Mouse (Mus musculus): ENCODE data around the gene Meox1.

Meox1 gene

DNA sequence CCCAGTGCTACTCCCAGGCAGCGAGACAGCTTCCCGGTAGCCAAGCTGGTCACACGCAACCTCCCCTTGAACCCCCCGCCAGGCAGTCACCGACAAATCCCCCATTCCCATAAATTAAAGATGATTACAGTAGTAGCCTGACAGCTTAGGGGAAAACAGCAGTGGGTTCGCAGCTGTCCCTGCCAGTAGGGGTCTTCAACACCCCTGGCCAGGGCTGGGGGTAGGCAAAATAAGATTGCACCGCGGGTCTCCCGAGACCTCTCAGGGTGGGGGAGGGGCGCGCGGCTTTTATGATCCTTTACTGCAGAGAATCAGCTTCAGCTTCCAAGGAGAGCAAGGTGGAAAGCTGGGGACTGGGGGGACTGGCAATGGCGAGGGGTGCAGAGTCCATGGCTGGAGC is 4.4 kb downstream of the Meox1 start:
- Histone ChIP-seq H3K4me1 (replicated peaks; ENCODE audit: low read depth, low read length) (peaks cover 76% of the 10 kb centered on the region), H3K4me3 (replicated peaks; ENCODE audit: low read length) (peak overlapping the region; percentile 49), H3K9me3 (ENCODE audit: low read length) (no peaks in the 10 kb centered on the region), H3K36me3 (ENCODE audit: insufficient read depth, low read length) (no peaks in the 10 kb centered on the region), H3K27me3 (ENCODE audit: insufficient read depth, low read length) (peaks cover 59% of the 10 kb centered on the region)
- TF ChIP-seq CTCF (conservative IDR thresholded peaks at IDR 0.05; ENCODE audit: low read length): no peak
- no peak for TF ChIP-seq NANOG (IDR thresholded peaks at IDR 0.05; ENCODE audit: borderline replicate concordance, low read length)
- no peak for TF ChIP-seq POU5F1 (IDR thresholded peaks at IDR 0.05; ENCODE audit: borderline replicate concordance, low read length)

DNA sequence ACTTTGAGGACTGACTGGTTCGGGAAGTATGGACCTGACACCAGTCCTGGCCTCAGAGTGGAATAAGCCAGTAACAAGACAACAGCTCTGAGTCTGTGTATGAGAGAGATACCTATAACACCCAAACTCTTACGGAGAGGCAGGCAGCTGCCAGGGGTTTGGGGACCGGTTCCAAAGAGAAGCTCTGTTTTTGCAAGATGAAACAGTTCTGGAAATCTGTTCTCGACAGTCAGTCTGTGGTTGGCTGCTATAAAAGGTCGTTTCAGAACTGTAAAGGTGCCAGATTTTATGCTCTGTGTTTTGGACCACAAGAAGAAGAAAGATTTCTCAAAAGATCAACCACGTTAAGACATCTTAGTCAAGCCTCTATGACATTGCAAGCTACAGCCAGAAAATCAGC is 5.4 kb downstream of the Meox1 start:
- Histone ChIP-seq H3K4me3 (replicated peaks; ENCODE audit: low read length) (no peak overlapping the region), H3K4me1 (replicated peaks; ENCODE audit: low read depth, low read length) (peaks cover 66% of the 10 kb centered on the region), H3K36me3 (ENCODE audit: insufficient read depth, low read length) (no peaks in the 10 kb centered on the region), H3K9me3 (ENCODE audit: low read length) (no peaks in the 10 kb centered on the region), H3K27me3 (ENCODE audit: insufficient read depth, low read length) (peaks cover 63% of the 10 kb centered on the region)
- no peak for TF ChIP-seq CTCF (conservative IDR thresholded peaks at IDR 0.05; ENCODE audit: low read length)
- no peak for TF ChIP-seq NANOG (IDR thresholded peaks at IDR 0.05; ENCODE audit: borderline replicate concordance, low read length)
- no peak for TF ChIP-seq POU5F1 (IDR thresholded peaks at IDR 0.05; ENCODE audit: borderline replicate concordance, low read length)

DNA sequence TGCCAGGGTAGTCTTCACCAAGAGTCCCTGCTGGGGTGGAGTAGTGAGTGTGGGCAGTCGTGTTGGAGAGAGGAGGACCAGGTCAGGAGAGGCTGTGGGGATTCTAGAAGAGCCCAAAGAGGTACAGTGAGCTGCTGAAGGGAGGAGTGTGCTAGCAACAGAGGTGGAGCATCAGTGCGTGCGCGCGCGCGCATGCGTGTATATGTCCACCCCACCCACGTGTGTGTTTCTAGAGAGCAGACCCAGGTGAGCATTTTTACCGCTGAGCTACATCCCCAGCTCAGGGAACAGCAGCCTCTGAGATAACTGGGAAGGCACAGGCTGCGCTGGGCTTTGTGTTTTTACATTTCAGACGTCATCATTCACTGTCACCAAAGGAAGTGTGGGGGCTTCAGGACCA is 7.7 kb downstream of the Meox1 start:
- H3K36me3 ChIP-seq (ENCODE audit: insufficient read depth, low read length): no peaks in the 10 kb centered on the region
- no peaks in the 10 kb centered on the region for H3K9me3 ChIP-seq (ENCODE audit: low read length)
- H3K4me3 ChIP-seq (replicated peaks; ENCODE audit: low read length): no peak overlapping the region
- H3K4me1 ChIP-seq (replicated peaks; ENCODE audit: low read depth, low read length): peaks cover 64% of the 10 kb centered on the region
- TF ChIP-seq CTCF (conservative IDR thresholded peaks at IDR 0.05; ENCODE audit: low read length): no peak
- TF ChIP-seq POU5F1 (IDR thresholded peaks at IDR 0.05; ENCODE audit: borderline replicate concordance, low read length): no peak
- TF ChIP-seq NANOG (IDR thresholded peaks at IDR 0.05; ENCODE audit: borderline replicate concordance, low read length): no peak
- H3K27me3 ChIP-seq (ENCODE audit: insufficient read depth, low read length): peaks cover 67% of the 10 kb centered on the region

DNA sequence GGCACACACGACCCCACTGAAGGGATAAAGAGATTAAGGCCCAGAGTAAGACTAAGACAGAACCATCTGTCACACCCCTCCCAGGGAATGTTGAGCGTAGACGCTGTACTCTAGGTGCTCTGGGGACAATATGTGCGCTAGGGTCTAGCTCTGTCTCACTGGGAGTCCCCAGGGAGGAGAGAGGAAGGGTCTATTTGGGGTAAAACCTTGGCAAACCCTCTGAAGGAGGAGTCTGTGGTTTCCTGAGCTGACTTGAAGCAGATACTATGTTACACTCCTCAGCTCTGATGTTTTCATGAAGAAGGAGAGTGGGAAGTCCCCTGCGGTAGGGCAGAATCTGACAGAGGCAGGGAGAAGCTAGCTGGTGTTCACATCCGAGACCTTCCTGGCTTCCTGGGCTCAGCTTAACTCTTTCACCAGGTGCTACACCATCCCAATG is 8.3 kb downstream of the Meox1 start:
- Histone ChIP-seq H3K36me3 (ENCODE audit: insufficient read depth, low read length) (no peaks in the 10 kb centered on the region), H3K4me1 (replicated peaks; ENCODE audit: low read depth, low read length) (peaks cover 63% of the 10 kb centered on the region), H3K4me3 (replicated peaks; ENCODE audit: low read length) (no peak overlapping the region), H3K27me3 (ENCODE audit: insufficient read depth, low read length) (peaks cover 67% of the 10 kb centered on the region), H3K9me3 (ENCODE audit: low read length) (no peaks in the 10 kb centered on the region)
- TF ChIP-seq CTCF (conservative IDR thresholded peaks at IDR 0.05; ENCODE audit: low read length) (no peak), POU5F1 (IDR thresholded peaks at IDR 0.05; ENCODE audit: borderline replicate concordance, low read length) (no peak), NANOG (IDR thresholded peaks at IDR 0.05; ENCODE audit: borderline replicate concordance, low read length) (no peak)

DNA sequence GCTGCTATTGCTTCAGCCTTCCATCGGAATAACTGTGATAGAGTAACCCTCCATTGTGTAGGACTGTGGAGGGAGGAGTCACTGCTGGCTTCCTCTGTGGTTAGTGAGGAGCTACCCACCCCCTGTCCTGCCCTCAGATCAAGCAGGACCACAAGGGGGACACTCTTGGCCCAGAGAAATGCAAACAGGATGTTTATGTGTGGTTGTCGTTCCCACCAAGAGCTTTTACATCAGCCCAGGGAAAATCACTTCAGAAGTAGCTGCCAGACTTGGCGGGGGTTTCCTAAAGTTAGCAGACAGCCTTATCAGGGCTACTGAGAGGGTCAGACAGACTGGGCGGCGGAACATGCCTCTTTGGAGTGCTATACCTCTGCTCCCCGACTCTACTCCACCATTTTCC is 8.9 kb downstream of the Meox1 start:
- Histone ChIP-seq H3K4me1 (replicated peaks; ENCODE audit: low read depth, low read length) (peaks cover 63% of the 10 kb centered on the region), H3K4me3 (replicated peaks; ENCODE audit: low read length) (no peak overlapping the region; the same call in 1 of the 2 replicates), H3K9me3 (ENCODE audit: low read length) (no peaks in the 10 kb centered on the region), H3K27me3 (ENCODE audit: insufficient read depth, low read length) (peaks cover 67% of the 10 kb centered on the region), H3K36me3 (ENCODE audit: insufficient read depth, low read length) (no peaks in the 10 kb centered on the region)
- TF ChIP-seq CTCF (conservative IDR thresholded peaks at IDR 0.05; ENCODE audit: low read length): no peak
- no peak for TF ChIP-seq POU5F1 (IDR thresholded peaks at IDR 0.05; ENCODE audit: borderline replicate concordance, low read length)
- TF ChIP-seq NANOG (IDR thresholded peaks at IDR 0.05; ENCODE audit: borderline replicate concordance, low read length): no peak

DNA sequence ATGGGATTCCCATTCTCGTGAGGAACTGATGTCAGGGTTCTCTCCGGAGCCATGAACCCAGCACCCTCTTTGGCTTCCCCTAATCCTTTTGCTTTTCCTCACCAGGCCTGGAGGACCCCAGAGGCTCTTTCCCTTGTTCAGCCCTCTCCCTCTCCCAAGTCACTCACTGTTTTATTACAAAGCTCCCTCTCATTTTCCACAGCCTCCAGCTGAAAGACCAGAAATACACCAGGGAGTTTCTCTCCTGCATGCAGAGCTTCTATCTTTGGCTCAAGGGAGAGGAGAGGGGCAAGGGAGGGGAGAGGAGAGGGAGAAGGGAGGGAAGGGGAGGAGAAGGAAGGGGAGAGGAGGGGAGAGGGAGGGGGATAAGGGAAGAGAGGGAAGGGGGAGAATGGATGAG is 10.3 kb downstream of the Meox1 start:
- Histone ChIP-seq H3K36me3 (ENCODE audit: insufficient read depth, low read length) (no peaks in the 10 kb centered on the region), H3K4me1 (replicated peaks; ENCODE audit: low read depth, low read length) (peaks cover 51% of the 10 kb centered on the region), H3K27me3 (ENCODE audit: insufficient read depth, low read length) (peaks cover 58% of the 10 kb centered on the region), H3K9me3 (ENCODE audit: low read length) (no peaks in the 10 kb centered on the region), H3K4me3 (replicated peaks; ENCODE audit: low read length) (no peak overlapping the region)
- TF ChIP-seq NANOG (IDR thresholded peaks at IDR 0.05; ENCODE audit: borderline replicate concordance, low read length) (no peak), POU5F1 (IDR thresholded peaks at IDR 0.05; ENCODE audit: borderline replicate concordance, low read length) (no peak), CTCF (conservative IDR thresholded peaks at IDR 0.05; ENCODE audit: low read length) (no peak)

DNA sequence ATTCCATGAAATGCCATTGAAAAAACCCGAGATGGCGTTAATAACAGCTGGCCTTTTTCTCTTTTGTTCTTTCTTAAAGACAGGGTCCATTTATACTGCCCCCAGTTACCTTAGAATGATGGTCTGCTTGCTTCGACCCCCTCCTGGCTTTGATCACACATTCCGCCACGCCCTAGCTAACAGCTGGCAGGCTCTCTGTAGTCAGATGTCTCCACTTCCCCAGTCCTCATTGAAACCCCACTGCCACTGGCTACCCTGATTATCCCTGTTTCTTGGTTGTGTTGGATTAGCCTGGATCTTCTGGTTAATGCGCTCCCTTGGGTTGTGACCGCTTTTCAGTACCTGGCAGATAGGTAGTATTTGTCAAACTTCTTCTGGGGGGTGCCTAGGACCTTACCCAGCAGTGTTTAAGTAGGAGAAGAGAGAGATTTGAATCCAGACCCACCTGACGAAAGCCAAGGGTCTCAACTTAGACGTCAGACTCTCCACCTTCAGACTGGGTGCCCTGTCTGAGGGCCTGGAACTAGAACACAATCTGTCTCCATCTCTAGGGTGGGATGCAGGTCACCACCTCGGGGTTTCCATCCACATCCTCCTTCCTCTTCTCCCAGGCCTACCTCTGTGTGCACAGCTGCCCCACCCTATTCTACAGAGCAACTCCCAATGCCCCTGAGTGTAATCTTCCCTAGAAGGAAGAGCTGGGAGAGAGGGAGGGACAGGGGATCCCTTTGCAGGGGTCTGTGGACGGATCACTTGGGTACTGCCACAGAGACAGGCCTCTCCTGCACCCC is 11.5 kb downstream of the Meox1 start:
- Histone ChIP-seq H3K4me1 (replicated peaks; ENCODE audit: low read depth, low read length) (peaks cover 51% of the 10 kb centered on the region), H3K36me3 (ENCODE audit: insufficient read depth, low read length) (no peaks in the 10 kb centered on the region), H3K9me3 (ENCODE audit: low read length) (no peaks in the 10 kb centered on the region), H3K4me3 (replicated peaks; ENCODE audit: low read length) (no peak overlapping the region), H3K27me3 (ENCODE audit: insufficient read depth, low read length) (peaks cover 51% of the 10 kb centered on the region)
- TF ChIP-seq CTCF (conservative IDR thresholded peaks at IDR 0.05; ENCODE audit: low read length) (no peak), NANOG (IDR thresholded peaks at IDR 0.05; ENCODE audit: borderline replicate concordance, low read length) (no peak), POU5F1 (IDR thresholded peaks at IDR 0.05; ENCODE audit: borderline replicate concordance, low read length) (no peak)

DNA sequence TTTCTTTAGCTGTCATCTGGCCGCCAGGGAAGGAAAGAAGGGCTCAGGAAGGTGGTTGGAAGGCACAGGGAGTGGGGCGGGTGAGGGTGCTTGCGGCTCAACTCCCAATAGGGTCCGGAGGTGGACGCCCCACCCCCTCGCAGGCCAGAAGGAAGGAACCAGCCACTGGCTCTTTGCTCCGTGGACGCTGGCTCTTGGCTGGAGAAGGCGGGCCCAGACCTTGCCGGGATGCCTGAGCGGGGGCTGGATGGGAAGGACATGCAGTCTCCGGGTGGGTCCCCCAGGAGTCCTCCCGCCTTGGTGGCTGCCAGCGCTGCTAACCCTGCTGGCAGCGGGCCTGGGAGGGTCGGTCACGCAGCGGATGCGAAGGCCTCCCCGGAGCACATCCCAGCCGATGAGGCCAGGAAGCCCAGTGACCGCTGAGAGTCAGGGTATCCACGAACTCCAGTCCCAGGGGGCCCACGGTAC is 12.5 kb downstream of the Meox1 start:
- Histone ChIP-seq H3K4me3 (replicated peaks; ENCODE audit: low read length) (peak overlapping the region; percentile 72), H3K4me1 (replicated peaks; ENCODE audit: low read depth, low read length) (peaks cover 49% of the 10 kb centered on the region), H3K27me3 (ENCODE audit: insufficient read depth, low read length) (peaks cover 48% of the 10 kb centered on the region), H3K9me3 (ENCODE audit: low read length) (no peaks in the 10 kb centered on the region), H3K36me3 (ENCODE audit: insufficient read depth, low read length) (no peaks in the 10 kb centered on the region)
- no peak for TF ChIP-seq CTCF (conservative IDR thresholded peaks at IDR 0.05; ENCODE audit: low read length)
- TF ChIP-seq NANOG (IDR thresholded peaks at IDR 0.05; ENCODE audit: borderline replicate concordance, low read length): no peak
- no peak for TF ChIP-seq POU5F1 (IDR thresholded peaks at IDR 0.05; ENCODE audit: borderline replicate concordance, low read length)

Measured in E14TG2a.4 (cell line).